Mouse (Mus musculus) heart, adult 2 months (tissue): ENCODE data around the gene Ubr3.

Experiments
- CTCF ChIP-seq: fragments of 200-600 bp; IDR thresholded peaks from 2 replicates; pipeline ENCODE4 v1.8.1; 2022; ENCODE audit warnings: antibody characterized with exemption, mild to moderate bottlenecking, moderate library complexity
- EP300 ChIP-seq: fragments of 200-500 bp; IDR thresholded peaks from 2 replicates; pipeline ENCODE4 v1.6.1; 2011; ENCODE audit warnings: low read depth, low read length, control low read depth; ENCODE audit not compliant: insufficient read depth

DNA sequence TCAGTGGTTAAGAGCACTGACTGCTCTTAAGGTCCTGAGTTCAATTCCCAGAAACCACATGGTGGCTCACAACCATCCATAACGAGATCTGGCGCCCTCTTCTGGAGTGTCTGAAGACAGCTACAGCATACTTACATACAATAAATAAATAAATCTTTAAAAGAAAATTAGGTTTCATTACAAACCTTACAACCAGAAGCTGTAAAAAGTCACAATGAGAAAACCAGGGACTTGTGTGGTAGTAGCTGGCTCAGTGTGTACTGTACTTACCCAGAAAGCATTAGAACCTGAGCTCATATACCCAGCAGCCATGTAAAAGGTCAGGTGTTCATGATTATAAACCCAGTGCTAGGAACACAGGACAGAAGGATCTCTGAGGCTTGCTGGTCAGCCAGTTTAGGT is 13.1 kb upstream of the Ubr3 start:
- TF ChIP-seq CTCF (peak; percentile 55), EP300 (no peak)
